ENCODE assay signal across 10 mouse cellular contexts in the genomic region with DNA sequence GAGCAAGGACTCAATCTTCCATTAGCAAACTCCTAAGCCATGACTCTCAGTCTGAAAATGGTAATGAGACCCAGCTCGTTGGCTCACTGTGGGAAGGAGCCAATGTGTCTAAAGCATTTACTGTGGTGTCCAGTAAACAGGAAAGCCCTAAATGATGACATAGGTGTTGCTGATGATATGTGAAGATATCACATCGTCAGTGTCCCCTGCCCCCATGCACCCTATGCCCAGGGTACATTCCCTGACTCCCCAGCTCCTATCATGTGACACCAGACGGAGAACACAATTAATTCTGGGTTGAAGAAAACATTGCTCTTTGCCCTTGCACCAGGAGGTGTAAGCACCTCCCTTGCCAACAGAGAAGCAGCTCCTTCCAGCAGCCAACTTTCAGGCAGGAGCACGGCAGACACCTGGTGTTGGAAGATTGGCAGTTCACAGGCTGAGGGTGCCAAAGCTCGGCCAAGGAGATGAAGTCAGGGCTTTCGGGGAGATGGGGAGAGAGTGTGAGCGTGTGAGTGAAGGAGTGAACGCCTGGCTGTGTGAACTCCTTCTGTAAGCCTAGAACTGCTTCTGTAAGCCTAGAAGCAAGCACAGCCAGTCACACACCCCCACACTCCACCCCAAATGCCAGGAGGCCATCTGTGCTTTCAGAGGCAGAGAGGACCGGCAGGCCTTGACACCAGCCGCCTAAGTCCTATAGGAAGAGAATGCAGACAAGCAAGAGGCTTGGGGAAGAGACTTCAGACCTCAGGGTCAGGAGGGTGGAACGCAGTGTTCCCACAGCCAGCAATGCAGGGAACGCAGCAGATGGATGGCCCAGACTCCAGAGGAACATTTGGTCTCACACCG. TPM values are rescaled to one million over a fixed set of nuclear protein-coding genes. Genes with fewer than 3 reads are reported as not detected.
A peak's percentile ranks its signal among the peaks of the same experiment; 100 is the strongest.
DNase-seq lines count a peak whose midpoint lies in the region; ATAC-seq and TF ChIP-seq lines count a peak whose summit lies in the region.
"Had no signal": no experiment of that assay in that cellular context is flagged by ENCODE, and none has a peak within 500 bp of the region (broad histone marks: within the 10 kb centered on the region; RNA-seq: fewer than 3 reads in every experiment).

No protein-coding gene starts in this region.

- no peaks in the 10 kb centered on the region for H3K27me3 ChIP-seq in forebrain, embryonic 15.5 days
- no peaks in the 10 kb centered on the region for H3K27me3 ChIP-seq in forebrain, embryonic 11.5 days (ENCODE audit: control insufficient read depth, insufficient read depth, low read length)
- H3K27me3 ChIP-seq in lung, embryonic 16.5 days (ENCODE audit: control insufficient read depth, insufficient read depth, low read depth, low read length) = no peaks in the 10 kb centered on the region
- H3K27me3 ChIP-seq in small intestine, adult 2 months (ENCODE audit: control insufficient read depth, insufficient read depth, low read length) = no peaks in the 10 kb centered on the region
- H3K27me3 ChIP-seq: embryonic facial prominence, embryonic 12.5 days; lung, embryonic 15.5 days had no signal

- peak overlapping the region; percentile 44 for H3K27ac ChIP-seq in forebrain, embryonic 15.5 days (replicated peaks)
- H3K27ac ChIP-seq in forebrain, embryonic 11.5 days (ENCODE audit: low read depth, low read length) = no peak overlapping the region
- H3K27ac ChIP-seq in lung, embryonic 16.5 days (ENCODE audit: low read length) = no peak overlapping the region
- 0 out of 2 replicates have a peak overlapping the region, but pooled peaks have one; percentile 19 for H3K27ac ChIP-seq in small intestine, adult 2 months (ENCODE audit: insufficient read depth, low read depth, low read length)
- H3K27ac ChIP-seq: embryonic facial prominence, embryonic 12.5 days; lung, embryonic 15.5 days had no signal

- no peaks in the 10 kb centered on the region for H3K9me3 ChIP-seq in forebrain, embryonic 15.5 days
- H3K9me3 ChIP-seq in forebrain, embryonic 11.5 days (ENCODE audit: control insufficient read depth, low read length) = no peaks in the 10 kb centered on the region
- H3K9me3 ChIP-seq in lung, embryonic 16.5 days (ENCODE audit: control insufficient read depth, low read length) = no peaks in the 10 kb centered on the region
- H3K9me3 ChIP-seq: embryonic facial prominence, embryonic 12.5 days; lung, embryonic 15.5 days had no signal

- peaks cover 32% of the 10 kb centered on the region for H3K4me1 ChIP-seq in forebrain, embryonic 15.5 days
- H3K4me1 ChIP-seq in forebrain, embryonic 11.5 days (replicated peaks; ENCODE audit: control insufficient read depth, insufficient read depth, low read length) = 0 out of 2 replicates have a peak, but pooled peaks cover 2% of the 10 kb centered on the region
- H3K4me1 ChIP-seq in lung, embryonic 16.5 days (replicated peaks; ENCODE audit: control insufficient read depth, insufficient read depth, low read length) = no peaks in the 10 kb centered on the region
- peaks cover 17% of the 10 kb centered on the region; the same call in 1 of the 2 replicates for H3K4me1 ChIP-seq in small intestine, adult 2 months (ENCODE audit: control insufficient read depth, insufficient read depth, insufficient read length, low read length)

- DNase-seq in forebrain, embryonic 11.5 days (ENCODE audit: low spot score) = no peak
- DNase-seq in lung, postnatal 25 days (ENCODE audit: low spot score) = no peak
- DNase-seq in kidney, postnatal 10 days = peak; percentile 22
- DNase-seq in c-Kit-positive CD71-positive TER-119-positive erythroid progenitor cells, embryonic 14.5 days (ENCODE audit: low spot score) = no peak
- DNase-seq in yolk sac, embryonic 10.5 days (ENCODE audit: low spot score) = no peak

- no peak overlapping the region for H3K4me2 ChIP-seq in forebrain, embryonic 15.5 days (replicated peaks)
- H3K4me2 ChIP-seq in forebrain, embryonic 11.5 days (ENCODE audit: low read depth, low read length, severe bottlenecking) = no peak overlapping the region
- no peak overlapping the region for H3K4me2 ChIP-seq in lung, embryonic 16.5 days (ENCODE audit: low read depth, low read length)
- H3K4me2 ChIP-seq: embryonic facial prominence, embryonic 12.5 days; lung, embryonic 15.5 days had no signal

- TF ChIP-seq CTCF in small intestine, adult 2 months (IDR thresholded peaks at IDR 0.05; ENCODE audit: extremely low read depth, insufficient read length, insufficient replicate concordance, low read depth, low read length) = no peak

- WGBS in forebrain, embryonic 15.5 days = 63% methylated on average over 13 of the region's 13 CpGs
- WGBS in forebrain, embryonic 11.5 days = 80% methylated on average over 13 of the region's 13 CpGs
- WGBS in lung, embryonic 16.5 days = 52% methylated on average over 13 of the region's 13 CpGs
- 37% methylated on average over 13 of the region's 13 CpGs for WGBS in small intestine, adult 2 months

- no peak overlapping the region for H3K9ac ChIP-seq in forebrain, embryonic 15.5 days (replicated peaks)
- H3K9ac ChIP-seq in forebrain, embryonic 11.5 days (ENCODE audit: low read length) = no peak overlapping the region
- no peak overlapping the region for H3K9ac ChIP-seq in lung, embryonic 16.5 days (ENCODE audit: low read length)
- H3K9ac ChIP-seq: embryonic facial prominence, embryonic 12.5 days; lung, embryonic 15.5 days had no signal

- no peak overlapping the region for H3K4me3 ChIP-seq in forebrain, embryonic 15.5 days
- no peak overlapping the region for H3K4me3 ChIP-seq in forebrain, embryonic 11.5 days (ENCODE audit: low read depth, low read length)
- no peak overlapping the region for H3K4me3 ChIP-seq in lung, embryonic 16.5 days (ENCODE audit: low read length)
- H3K4me3 ChIP-seq in small intestine, adult 2 months (ENCODE audit: low read depth, low read length) = no peak overlapping the region
- H3K4me3 ChIP-seq: embryonic facial prominence, embryonic 12.5 days; lung, embryonic 15.5 days had no signal

- H3K36me3 ChIP-seq in forebrain, embryonic 15.5 days = no peaks in the 10 kb centered on the region
- H3K36me3 ChIP-seq in forebrain, embryonic 11.5 days (ENCODE audit: control insufficient read depth, insufficient read depth, low read length) = no peaks in the 10 kb centered on the region
- H3K36me3 ChIP-seq in lung, embryonic 16.5 days (ENCODE audit: control insufficient read depth, insufficient read depth, low read length) = no peaks in the 10 kb centered on the region
- no peaks in the 10 kb centered on the region for H3K36me3 ChIP-seq in small intestine, adult 2 months (ENCODE audit: control insufficient read depth, insufficient read depth, low read length)
- H3K36me3 ChIP-seq: embryonic facial prominence, embryonic 12.5 days; lung, embryonic 15.5 days had no signal

- ATAC-seq in forebrain, embryonic 15.5 days (replicated peaks) = peak; percentile 41; the same call in 1 of the 2 replicates
- no peak for ATAC-seq in forebrain, embryonic 11.5 days (replicated peaks; ENCODE audit: low FRiP score)
- peak; percentile 26 for ATAC-seq in lung, embryonic 16.5 days (ENCODE audit: low read depth)

- TF ChIP-seq POLR2A in small intestine, adult 2 months (IDR thresholded peaks at IDR 0.05; ENCODE audit: low read depth, low read length) = no peak

RNA-seq across cellular contexts. Expression of gene Myog, which starts 13.9 kb away (rescaled TPM):
- 0.22 TPM in 1 of 2 replicates, not detected in the other for polyA plus RNA-seq in forebrain, embryonic 15.5 days (2015; fragmentation: Nextera tagmentation; extraction: Ambion mirVana)
- not detected in 2 replicates for polyA plus RNA-seq in forebrain, embryonic 11.5 days (2014; fragmentation: Nextera tagmentation; extraction: Ambion mirVana)
- 2.9 and 6.8 TPM in 2 replicates for polyA plus RNA-seq in lung, embryonic 16.5 days (2015; fragmentation: Nextera tagmentation; extraction: Ambion mirVana)
- not detected in 2 replicates for polyA plus RNA-seq in small intestine, adult 2 months (2012; rRNA removed)

RNA-seq across cellular contexts. Expression of gene Adora1, which starts 40.6 kb away (rescaled TPM):
- 14.0 and 15.7 TPM in 2 replicates for polyA plus RNA-seq in forebrain, embryonic 15.5 days (2015; fragmentation: Nextera tagmentation; extraction: Ambion mirVana)
- polyA plus RNA-seq in forebrain, embryonic 11.5 days (2014; fragmentation: Nextera tagmentation; extraction: Ambion mirVana) = 0.59 and 0.84 TPM in 2 replicates
- 8.4 and 9.0 TPM in 2 replicates for polyA plus RNA-seq in lung, embryonic 16.5 days (2015; fragmentation: Nextera tagmentation; extraction: Ambion mirVana)
- polyA plus RNA-seq in small intestine, adult 2 months (2012; rRNA removed) = 1.2 and 3.5 TPM in 2 replicates

RNA-seq across cellular contexts. Expression of gene Ppfia4, which starts 56.9 kb away (rescaled TPM):
- 9.3 and 11.3 TPM in 2 replicates for polyA plus RNA-seq in forebrain, embryonic 15.5 days (2015; fragmentation: Nextera tagmentation; extraction: Ambion mirVana)
- polyA plus RNA-seq in forebrain, embryonic 11.5 days (2014; fragmentation: Nextera tagmentation; extraction: Ambion mirVana) = 1.7 and 2.5 TPM in 2 replicates
- 2.9 and 3.9 TPM in 2 replicates for polyA plus RNA-seq in lung, embryonic 16.5 days (2015; fragmentation: Nextera tagmentation; extraction: Ambion mirVana)
- polyA plus RNA-seq in small intestine, adult 2 months (2012; rRNA removed) = 5.9 and 8.9 TPM in 2 replicates

Comparison
In these comparisons a context has a peak if more than half of its experiments do, and no peak if none do; other contexts are left out.
1. H3K27ac ChIP-seq: peak in forebrain, embryonic 15.5 days (single experiment) and small intestine, adult 2 months (single experiment); none in forebrain, embryonic 11.5 days (single experiment) and lung, embryonic 16.5 days (single experiment).